8 mouse cellular contexts compared by ENCODE assay signal in the genomic region with DNA sequence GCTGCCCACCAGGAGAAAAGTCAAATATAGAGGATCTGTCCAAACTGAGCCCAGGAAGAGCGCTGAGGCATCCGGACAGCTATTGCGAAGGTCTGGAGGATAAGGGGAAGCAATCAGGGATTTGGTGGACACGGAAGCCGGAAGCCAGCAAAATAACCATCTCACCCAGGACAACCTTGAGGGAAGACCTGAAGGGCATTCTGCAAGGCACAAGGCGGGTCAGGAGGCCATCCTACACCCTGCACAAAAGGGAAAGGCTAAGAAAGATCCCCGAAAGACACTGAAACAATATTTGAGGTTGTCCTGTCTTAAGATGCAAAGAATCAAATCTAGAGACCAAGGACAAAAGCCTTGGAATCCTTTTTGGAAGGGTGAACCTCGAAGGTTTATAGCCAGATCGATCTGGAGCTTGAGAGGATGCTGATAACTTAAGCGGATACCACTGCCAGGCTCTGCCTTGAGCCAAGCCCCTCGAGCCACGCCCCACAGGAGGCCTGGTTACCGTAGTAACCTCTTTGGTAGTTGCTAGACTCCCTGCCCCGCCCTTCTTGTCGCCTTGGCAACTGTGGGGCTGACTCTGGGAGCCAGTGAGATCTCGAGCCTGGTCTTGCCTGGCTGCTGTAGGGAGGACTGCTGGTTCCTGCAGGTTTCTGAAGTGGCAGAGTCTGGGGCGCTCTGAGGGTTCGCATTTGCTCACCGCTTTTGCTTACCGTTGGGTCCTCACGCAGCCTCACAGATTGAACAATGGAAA. TPM values are rescaled to one million over a fixed set of nuclear protein-coding genes. Genes with fewer than 3 reads are reported as not detected.
DNase-seq lines count a peak whose midpoint lies in the region; ATAC-seq and TF ChIP-seq lines count a peak whose summit lies in the region.

No protein-coding gene starts in this region.

- dilution Hi-C loops in CH12.LX (cut with MboI; ENCODE audit: extremely low pct_ligation_motif_present, extremely low pct_unique_long_range_greater_than_20kb, low sequenced_read_pairs) = no loop called here

- peaks cover 58% of the 10 kb centered on the region for H3K27me3 ChIP-seq in CH12.LX (replicated peaks)
- H3K27me3 ChIP-seq in embryonic facial prominence, embryonic 14.5 days (replicated peaks; ENCODE audit: control insufficient read depth, insufficient read depth, low read length) = no peaks in the 10 kb centered on the region
- peaks cover 7% of the 10 kb centered on the region; the same call in 1 of the 2 replicates for H3K27me3 ChIP-seq in heart, postnatal 0 days (ENCODE audit: control insufficient read depth, insufficient read depth, low read length)
- H3K27me3 ChIP-seq in liver, embryonic 15.5 days = peaks cover 7% of the 10 kb centered on the region; the same call in 1 of the 2 replicates
- H3K27me3 ChIP-seq in neural tube, embryonic 14.5 days (ENCODE audit: control insufficient read depth, insufficient read depth, low read length) = no peaks in the 10 kb centered on the region

- TF ChIP-seq CTCF in CH12.LX (conservative IDR thresholded peaks at IDR 0.05 in 1 of 2, IDR thresholded peaks at IDR 0.05 in 1 of 2; ENCODE audit: low read depth in 2 of 2, low read length in 2 of 2) = no peak
- no peak for TF ChIP-seq CTCF in bone marrow macrophage, adult 2 months (IDR thresholded peaks at IDR 0.05; ENCODE audit: low read depth, low read length)
- TF ChIP-seq CTCF in heart, postnatal 0 days (IDR thresholded peaks at IDR 0.05; ENCODE audit: low read depth) = no peak

- WGBS in embryonic facial prominence, embryonic 14.5 days = 25% methylated on average over 21 of the region's 21 CpGs
- 29% methylated on average over 21 of the region's 21 CpGs for WGBS in heart, postnatal 0 days
- WGBS in liver, embryonic 15.5 days (ENCODE audit: insufficient replicate concordance) = 26% methylated on average over 21 of the region's 21 CpGs
- 25% methylated on average over 21 of the region's 21 CpGs for WGBS in neural tube, embryonic 14.5 days

- no peak for TF ChIP-seq POLR2A in CH12.LX (IDR thresholded peaks at IDR 0.05; ENCODE audit: low read depth, low read length)
- TF ChIP-seq POLR2A in bone marrow macrophage, adult 2 months (IDR thresholded peaks at IDR 0.05; ENCODE audit: borderline replicate concordance, low read depth, low read length) = no peak

- TF ChIP-seq EP300 in CH12.LX (IDR thresholded peaks at IDR 0.05; ENCODE audit: low read length) = no peak
- TF ChIP-seq EP300 in heart, postnatal 0 days (IDR thresholded peaks at IDR 0.05; ENCODE audit: low read depth) = no peak

- peak; percentile 89 for DNase-seq in CH12.LX (ENCODE audit: extremely low read depth)
- peak; percentile 97 for DNase-seq in embryonic facial prominence, embryonic 14.5 days (ENCODE audit: low spot score)
- DNase-seq in heart, postnatal 0 days (ENCODE audit: low spot score) = peak; percentile 21
- DNase-seq in kidney, postnatal 36 days = peak; percentile 64 to 71
- DNase-seq in urinary bladder, postnatal 25 days (ENCODE audit: low spot score) = peak; percentile 38

- peak; percentile 100 for ATAC-seq in embryonic facial prominence, embryonic 14.5 days (ENCODE audit: low read depth)
- ATAC-seq in heart, postnatal 0 days (ENCODE audit: insufficient read depth, low read depth) = peak; percentile 79
- ATAC-seq in liver, embryonic 15.5 days (ENCODE audit: insufficient read depth) = 0 out of 2 replicates have a peak, but pooled peaks have one; percentile 31
- ATAC-seq in neural tube, embryonic 14.5 days (ENCODE audit: low read depth) = peak; percentile 100

- no peak for TF ChIP-seq RAD21 in CH12.LX (IDR thresholded peaks at IDR 0.05; ENCODE audit: low read depth, low read length)

- peaks cover 0 to 8% of the 10 kb centered on the region in 2 experiments; a peak in 2 of 4 replicates for H3K4me1 ChIP-seq in CH12.LX (ENCODE audit: control insufficient read depth in 1 of 2, insufficient read depth in 2 of 2)
- H3K4me1 ChIP-seq in bone marrow macrophage, adult 2 months (ENCODE audit: control insufficient read depth, insufficient read depth, low read length) = peaks cover 12% of the 10 kb centered on the region
- 0 out of 2 replicates have a peak, but pooled peaks cover 6% of the 10 kb centered on the region for H3K4me1 ChIP-seq in embryonic facial prominence, embryonic 14.5 days (ENCODE audit: control insufficient read depth, insufficient read depth, low read length)
- H3K4me1 ChIP-seq in heart, postnatal 0 days (ENCODE audit: control insufficient read depth, insufficient read depth) = no peaks in the 10 kb centered on the region
- H3K4me1 ChIP-seq in liver, embryonic 15.5 days (replicated peaks) = no peaks in the 10 kb centered on the region
- peaks cover 4% of the 10 kb centered on the region; the same call in 1 of the 2 replicates for H3K4me1 ChIP-seq in neural tube, embryonic 14.5 days (ENCODE audit: control insufficient read depth, insufficient read depth, low read length)

- H3K4me2 ChIP-seq in CH12.LX (ENCODE audit: insufficient read depth, low read depth, poor library complexity, severe bottlenecking) = peak overlapping the region; percentile 85
- peak overlapping the region; percentile 63 for H3K4me2 ChIP-seq in embryonic facial prominence, embryonic 14.5 days (ENCODE audit: low read depth, low read length)
- H3K4me2 ChIP-seq in heart, postnatal 0 days (ENCODE audit: low read depth, low read length) = peak overlapping the region; percentile 54
- H3K4me2 ChIP-seq in liver, embryonic 15.5 days = peak overlapping the region; percentile 31
- peak overlapping the region; percentile 64 for H3K4me2 ChIP-seq in neural tube, embryonic 14.5 days (ENCODE audit: low read depth, low read length)

- H3K9me3 ChIP-seq in CH12.LX (replicated peaks; ENCODE audit: low read length) = peaks cover 16% of the 10 kb centered on the region
- 0 out of 2 replicates have a peak, but pooled peaks cover 4% of the 10 kb centered on the region for H3K9me3 ChIP-seq in embryonic facial prominence, embryonic 14.5 days (ENCODE audit: control insufficient read depth, low read length)
- H3K9me3 ChIP-seq in heart, postnatal 0 days (replicated peaks; ENCODE audit: control insufficient read depth, low read length) = no peaks in the 10 kb centered on the region
- H3K9me3 ChIP-seq in liver, embryonic 15.5 days (replicated peaks) = no peaks in the 10 kb centered on the region
- no peaks in the 10 kb centered on the region for H3K9me3 ChIP-seq in neural tube, embryonic 14.5 days (ENCODE audit: control insufficient read depth, low read length)

- H3K36me3 ChIP-seq in CH12.LX (replicated peaks in 1 of 2; ENCODE audit: control insufficient read depth in 1 of 2, insufficient read depth in 1 of 2, low read length in 1 of 2) = no peaks in the 10 kb centered on the region
- no peaks in the 10 kb centered on the region for H3K36me3 ChIP-seq in embryonic facial prominence, embryonic 14.5 days (ENCODE audit: control insufficient read depth, insufficient read depth, low read length)
- no peaks in the 10 kb centered on the region for H3K36me3 ChIP-seq in heart, postnatal 0 days (replicated peaks; ENCODE audit: control insufficient read depth, insufficient read depth, low read length)
- no peaks in the 10 kb centered on the region for H3K36me3 ChIP-seq in liver, embryonic 15.5 days (replicated peaks)
- H3K36me3 ChIP-seq in neural tube, embryonic 14.5 days (ENCODE audit: control insufficient read depth, insufficient read depth, low read length) = no peaks in the 10 kb centered on the region

- in situ Hi-C loops in CH12.LX (cut with MboI; ENCODE audit: low pct_ligation_motif_present, low pct_unique_long_range_greater_than_20kb, low sequenced_read_pairs) = no loop called here

- no peak overlapping the region for H3K27ac ChIP-seq in CH12.LX (ENCODE audit: insufficient read depth, low read depth)
- H3K27ac ChIP-seq in bone marrow macrophage, adult 2 months (ENCODE audit: insufficient read depth, low read depth, low read length) = no peak overlapping the region
- no peak overlapping the region for H3K27ac ChIP-seq in embryonic facial prominence, embryonic 14.5 days (replicated peaks; ENCODE audit: low read depth, low read length)
- H3K27ac ChIP-seq in heart, postnatal 0 days (ENCODE audit: low read depth) = no peak overlapping the region
- no peak overlapping the region for H3K27ac ChIP-seq in liver, embryonic 15.5 days (replicated peaks)
- H3K27ac ChIP-seq in neural tube, embryonic 14.5 days (ENCODE audit: low read depth, low read length) = no peak overlapping the region

- H3K9ac ChIP-seq in CH12.LX (ENCODE audit: insufficient read depth, low read depth) = no peak overlapping the region
- H3K9ac ChIP-seq in embryonic facial prominence, embryonic 14.5 days (ENCODE audit: low read depth, low read length) = peak overlapping the region; percentile 51
- no peak overlapping the region for H3K9ac ChIP-seq in heart, postnatal 0 days (replicated peaks; ENCODE audit: low read depth, low read length)
- H3K9ac ChIP-seq in liver, embryonic 15.5 days = no peak overlapping the region
- H3K9ac ChIP-seq in neural tube, embryonic 14.5 days (replicated peaks; ENCODE audit: low read depth, low read length) = peak overlapping the region; percentile 44; the same call in 1 of the 2 replicates

- peak overlapping the region in 2 of 3 experiments; percentile 22 to 28 for H3K4me3 ChIP-seq in CH12.LX (replicated peaks in 1 of 3; ENCODE audit: low read depth in 2 of 3, low read length in 2 of 3, poor library complexity in 1 of 3)
- peak overlapping the region; percentile 57 for H3K4me3 ChIP-seq in bone marrow macrophage, adult 2 months (ENCODE audit: insufficient read depth, low read length)
- H3K4me3 ChIP-seq in embryonic facial prominence, embryonic 14.5 days (ENCODE audit: low read depth, low read length) = peak overlapping the region; percentile 33
- peak overlapping the region; percentile 25 for H3K4me3 ChIP-seq in heart, postnatal 0 days (ENCODE audit: low read depth, low read length)
- no peak overlapping the region; the same call in 1 of the 2 replicates for H3K4me3 ChIP-seq in liver, embryonic 15.5 days (replicated peaks)
- peak overlapping the region; percentile 24 for H3K4me3 ChIP-seq in neural tube, embryonic 14.5 days (ENCODE audit: low read depth, low read length)

- no peaks in the 10 kb centered on the region for H3K79me2 ChIP-seq in CH12.LX (replicated peaks; ENCODE audit: control insufficient read depth, extremely low read depth, insufficient read depth, poor library complexity, severe bottlenecking)

RNA-seq across cellular contexts. Expression of a gene that starts 13.1 kb away (rescaled TPM):
- total RNA-seq in CH12.LX (2012; rRNA removed) (0.17 and 0.25 TPM in 2 replicates), CH12.LX (2014; rRNA removed) (0.11 and 0.17 TPM in 2 replicates)
- 0.61 and 0.93 TPM in 2 replicates for polyA plus RNA-seq in CH12.LX (2012; ENCODE audit: insufficient read length, low read depth)
- not detected in 2 replicates for polyA plus RNA-seq in bone marrow macrophage, adult 2 months (2012; ENCODE audit: insufficient read depth, insufficient read length, missing spikeins)
- polyA plus RNA-seq in embryonic facial prominence, embryonic 14.5 days (2014; fragmentation: Nextera tagmentation; extraction: Ambion mirVana) = 30.7 and 32.4 TPM in 2 replicates
- 15.6 and 16.4 TPM in 2 replicates for total RNA-seq in heart, postnatal 0 days (2014; rRNA removed; ENCODE audit: low replicate concordance)
- 7.2 and 7.3 TPM in 2 replicates for polyA plus RNA-seq in heart, postnatal 0 days (2015; fragmentation: Nextera tagmentation; extraction: Ambion mirVana)
- polyA plus RNA-seq in liver, embryonic 15.5 days (2015; fragmentation: Nextera tagmentation; extraction: Ambion mirVana) = 0.24 TPM in 2 replicates
- polyA plus RNA-seq in neural tube, embryonic 14.5 days (2014; fragmentation: Nextera tagmentation; extraction: Ambion mirVana) = 377 and 438 TPM in 2 replicates

RNA-seq across cellular contexts. Expression of a gene that starts 20.2 kb away (rescaled TPM):
- not detected in 2 replicates for total RNA-seq in CH12.LX (2012; rRNA removed)
- total RNA-seq in CH12.LX (2014; rRNA removed) = not detected in 2 replicates
- polyA plus RNA-seq in CH12.LX (2012; ENCODE audit: insufficient read length, low read depth) = not detected in 2 replicates
- polyA plus RNA-seq in bone marrow macrophage, adult 2 months (2012; ENCODE audit: insufficient read depth, insufficient read length, missing spikeins) = not detected in 2 replicates
- polyA plus RNA-seq in embryonic facial prominence, embryonic 14.5 days (2014; fragmentation: Nextera tagmentation; extraction: Ambion mirVana) = not detected in 2 replicates
- total RNA-seq in heart, postnatal 0 days (2014; rRNA removed; ENCODE audit: low replicate concordance) = 0.15 TPM in 1 of 2 replicates, not detected in the other
- polyA plus RNA-seq in heart, postnatal 0 days (2015; fragmentation: Nextera tagmentation; extraction: Ambion mirVana) = 0.12 TPM in 1 of 2 replicates, not detected in the other
- 12.3 and 14.8 TPM in 2 replicates for polyA plus RNA-seq in liver, embryonic 15.5 days (2015; fragmentation: Nextera tagmentation; extraction: Ambion mirVana)
- polyA plus RNA-seq in neural tube, embryonic 14.5 days (2014; fragmentation: Nextera tagmentation; extraction: Ambion mirVana) = not detected in 2 replicates

RNA-seq across cellular contexts. Expression of a gene that starts 45.9 kb away (rescaled TPM):
- total RNA-seq in CH12.LX (2012; rRNA removed) (0.08 TPM in 1 of 2 replicates, not detected in the other), CH12.LX (2014; rRNA removed) (not detected in 2 replicates)
- 0.11 TPM in 1 of 2 replicates, not detected in the other for polyA plus RNA-seq in CH12.LX (2012; ENCODE audit: insufficient read length, low read depth)
- polyA plus RNA-seq in bone marrow macrophage, adult 2 months (2012; ENCODE audit: insufficient read depth, insufficient read length, missing spikeins) = not detected in 2 replicates
- 4.2 and 6.2 TPM in 2 replicates for polyA plus RNA-seq in embryonic facial prominence, embryonic 14.5 days (2014; fragmentation: Nextera tagmentation; extraction: Ambion mirVana)
- total RNA-seq in heart, postnatal 0 days (2014; rRNA removed; ENCODE audit: low replicate concordance) = 0.76 TPM in 1 of 2 replicates, not detected in the other
- polyA plus RNA-seq in heart, postnatal 0 days (2015; fragmentation: Nextera tagmentation; extraction: Ambion mirVana) = 0.07 and 0.29 TPM in 2 replicates
- 0.13 and 0.38 TPM in 2 replicates for polyA plus RNA-seq in liver, embryonic 15.5 days (2015; fragmentation: Nextera tagmentation; extraction: Ambion mirVana)
- not detected in 2 replicates for polyA plus RNA-seq in neural tube, embryonic 14.5 days (2014; fragmentation: Nextera tagmentation; extraction: Ambion mirVana)

RNA-seq across cellular contexts. Expression of a gene that starts 53.6 kb away (rescaled TPM):
- total RNA-seq in CH12.LX (2012; rRNA removed) (not detected in 2 replicates), CH12.LX (2014; rRNA removed) (not detected in 2 replicates)
- not detected in 2 replicates for polyA plus RNA-seq in CH12.LX (2012; ENCODE audit: insufficient read length, low read depth)
- not detected in 2 replicates for polyA plus RNA-seq in bone marrow macrophage, adult 2 months (2012; ENCODE audit: insufficient read depth, insufficient read length, missing spikeins)
- polyA plus RNA-seq in embryonic facial prominence, embryonic 14.5 days (2014; fragmentation: Nextera tagmentation; extraction: Ambion mirVana) = 0.56 and 3.0 TPM in 2 replicates
- 0.08 TPM in 2 replicates for total RNA-seq in heart, postnatal 0 days (2014; rRNA removed; ENCODE audit: low replicate concordance)
- polyA plus RNA-seq in heart, postnatal 0 days (2015; fragmentation: Nextera tagmentation; extraction: Ambion mirVana) = 0.34 and 0.48 TPM in 2 replicates
- polyA plus RNA-seq in liver, embryonic 15.5 days (2015; fragmentation: Nextera tagmentation; extraction: Ambion mirVana) = 0.03 TPM in 1 of 2 replicates, not detected in the other
- 0.08 and 0.14 TPM in 2 replicates for polyA plus RNA-seq in neural tube, embryonic 14.5 days (2014; fragmentation: Nextera tagmentation; extraction: Ambion mirVana)

Comparison
In these comparisons a context has a peak if more than half of its experiments do, and no peak if none do; other contexts are left out.
1. DNase-seq: peak in every context shown above with its lines; median percentile 97 in embryonic facial prominence, embryonic 14.5 days; 89 in CH12.LX; 68 in kidney, postnatal 36 days; 38 in urinary bladder, postnatal 25 days; 21 in heart, postnatal 0 days.
2. H3K4me2 ChIP-seq: peak in every context shown above with its lines; median percentile 85 in CH12.LX; 64 in neural tube, embryonic 14.5 days; 63 in embryonic facial prominence, embryonic 14.5 days; 54 in heart, postnatal 0 days; 31 in liver, embryonic 15.5 days.
3. H3K9ac ChIP-seq: peak in embryonic facial prominence, embryonic 14.5 days (single experiment) and neural tube, embryonic 14.5 days (single experiment); none in CH12.LX (single experiment), heart, postnatal 0 days (single experiment) and liver, embryonic 15.5 days (single experiment).
4. ATAC-seq: peak in every context shown above with its lines; median percentile 100 in embryonic facial prominence, embryonic 14.5 days; 100 in neural tube, embryonic 14.5 days; 79 in heart, postnatal 0 days; 31 in liver, embryonic 15.5 days.
5. RNA of a gene that starts 13.1 kb away (polyA plus RNA-seq): 377 to 438 TPM in neural tube, embryonic 14.5 days; 30.7 to 32.4 TPM in embryonic facial prominence, embryonic 14.5 days, 7.2 to 7.3 TPM in heart, postnatal 0 days, 0.61 to 0.93 TPM in CH12.LX, not detected in bone marrow macrophage, adult 2 months and 0.24 TPM in liver, embryonic 15.5 days; every median in the first group is over 10 times any median in the second.
6. RNA of a gene that starts 20.2 kb away (polyA plus RNA-seq): 12.3 to 14.8 TPM in liver, embryonic 15.5 days; 0.12 TPM in heart, postnatal 0 days, not detected in CH12.LX, not detected in bone marrow macrophage, adult 2 months, not detected in embryonic facial prominence, embryonic 14.5 days and not detected in neural tube, embryonic 14.5 days; every median in the first group is over 10 times any median in the second.